Mouse (Mus musculus): ENCODE data around the gene Eif3b. TPM values are rescaled to one million over a fixed set of nuclear protein-coding genes. Genes with fewer than 3 reads are reported as not detected.

The Eif3b gene
- total RNA-seq, 2 experiments from 2014 or later: 162 to 184 TPM

- no peak for DNase-seq (ENCODE audit: low spot score in 2 of 2)
Observed at GRCm38 (mm10) chr5:140464943-140465342, 45.8 kb downstream of the Eif3b start.

DNA sequence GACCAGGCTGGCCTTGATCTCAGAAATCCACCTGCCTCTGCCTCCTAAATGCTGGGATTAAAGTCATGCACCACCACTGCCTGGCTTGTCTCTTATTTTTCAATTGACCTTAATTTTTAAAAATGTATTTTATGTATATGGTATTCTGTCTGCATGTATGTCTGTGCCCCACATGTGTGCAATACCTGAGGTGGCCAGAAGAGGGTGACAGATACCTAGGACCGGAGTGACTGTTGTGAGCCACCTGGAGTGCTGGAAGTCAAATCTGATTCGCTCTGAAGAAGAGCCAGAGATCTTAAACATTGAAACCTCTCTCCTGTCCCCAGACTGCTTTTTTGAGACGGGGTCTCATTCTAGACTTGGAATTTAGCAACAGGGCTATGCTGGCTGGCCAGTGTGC lies 53.2 kb downstream of the Eif3b start:
- DNase-seq (ENCODE audit: low spot score in 2 of 2): no peak

GRCm38 (mm10) chr5:140481458-140481857 lies 62.3 kb downstream of the Eif3b start:
- DNase-seq (ENCODE audit: low spot score in 2 of 2): no peak

DNA sequence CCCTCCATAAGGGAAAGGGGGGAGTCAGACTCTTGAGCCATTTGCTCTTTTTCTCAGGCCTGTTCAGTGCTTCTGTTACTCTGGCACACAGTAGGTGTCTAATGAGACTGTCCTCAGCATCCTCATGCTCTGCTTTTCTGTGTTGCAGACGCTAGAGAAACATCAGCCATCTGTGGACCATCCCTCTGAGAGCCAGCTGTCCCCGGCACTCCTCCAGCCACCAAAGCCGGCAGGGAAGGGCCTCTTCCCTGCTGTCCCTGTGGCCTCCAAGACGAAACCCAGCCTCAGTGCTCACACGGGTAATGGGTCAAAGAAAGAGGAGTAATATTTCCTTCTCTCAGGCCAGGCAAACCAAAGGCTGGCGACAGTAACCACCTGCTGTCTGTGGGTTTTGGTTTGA lies 72.0 kb downstream of the Eif3b start:
- no peak for DNase-seq (ENCODE audit: low spot score in 2 of 2)

- DNase-seq (ENCODE audit: low spot score in 2 of 2): no peak
Observed at GRCm38 (mm10) chr5:140492684-140493233, 73.6 kb downstream of the Eif3b start.

Small RNA genes within 50 kb of the gene (microRNA-seq; reads per million reads assigned to microRNA genes)
- 0 to 0.47 reads per million in 2 experiments for gene Mir7038 (ENCODE audit: borderline number of aligned reads in 2 of 2)

Other genes starting within 250 kb of the Eif3b start
- gene Mad1l1, start 97.8 kb upstream of the Eif3b start, total RNA-seq (2021): 10 to 100 TPM; 11.4 to 12.9 TPM
- gene Nudt1, start 97.7 kb upstream of the Eif3b start, total RNA-seq (2021): 10 to 100 TPM; 13.5 to 17.6 TPM
- 10 to 100 TPM; 13.3 to 14.8 TPM for gene Mrm2, start 87.4 kb upstream of the Eif3b start, total RNA-seq (2021)
- 10 to 100 TPM; 13.8 to 13.9 TPM for gene Snx8, start 30.1 kb upstream of the Eif3b start, total RNA-seq (2021)
- gene Gm4869, start 26.3 kb downstream of the Eif3b start, total RNA-seq (2021): under 1 TPM; 0.13 to 0.16 TPM
- 10 to 100 TPM in 1 of 2 experiments, 1 to 10 TPM in 1; 6.3 to 10.6 TPM for gene Chst12, start 86.2 kb downstream of the Eif3b start, total RNA-seq (2021)
- gene Grifin, start 145.7 kb downstream of the Eif3b start, total RNA-seq (2021): not detected
- gene Lfng, start 188.0 kb downstream of the Eif3b start, total RNA-seq (2021): 10 to 100 TPM in 1 of 2 experiments, 1 to 10 TPM in 1; 9.8 to 12.3 TPM
- 10 to 100 TPM; 26.5 to 70.6 TPM for gene Ttyh3, start 229.7 kb downstream of the Eif3b start, total RNA-seq (2021)